Mouse (Mus musculus): ENCODE measurements around the gene Sim2. TPM values are rescaled to one million over a fixed set of nuclear protein-coding genes. Genes with fewer than 3 reads are reported as not detected.

Sim2 gene
- polyA plus RNA-seq, 1 experiment from 2014 or later: not detected

- TF ChIP-seq EP300 (IDR thresholded peaks at IDR 0.05) (no peak), CTCF (IDR thresholded peaks at IDR 0.05) (no peak)
- Histone ChIP-seq H3K9ac (replicated peaks; ENCODE audit: low read depth) (no peak overlapping the region), H3K4me1 (ENCODE audit: insufficient read depth, low read depth, low read length) (peaks cover 12% of the 10 kb centered on the region; the same call in 1 of the 2 replicates), H3K4me3 (ENCODE audit: low read depth, low read length) (no peak overlapping the region), H3K36me3 (ENCODE audit: insufficient read depth, low read length) (no peaks in the 10 kb centered on the region), H3K4me2 (replicated peaks; ENCODE audit: low read depth, low read length) (no peak overlapping the region), H3K9me3 (ENCODE audit: low read length) (no peaks in the 10 kb centered on the region), H3K27me3 (replicated peaks; ENCODE audit: insufficient read depth, low read length) (peaks cover 96% of the 10 kb centered on the region), H3K27ac (ENCODE audit: low read length) (no peak overlapping the region)
- 9% methylated on average over 16 of the region's 16 CpGs for whole genome bisulfite sequencing
- DNase-seq (ENCODE audit: low spot score) (no peak), ATAC-seq (no peak)
Observed at GRCm38 (mm10) chr16:94087570-94088225, 3.0 kb downstream of the Sim2 start.

GRCm38 (mm10) chr16:94088226-94088748, 3.6 kb downstream of the Sim2 start:
- DNase-seq (ENCODE audit: low spot score) (no peak), ATAC-seq (no peak)
- H3K36me3 ChIP-seq (ENCODE audit: insufficient read depth, low read length): no peaks in the 10 kb centered on the region
- H3K27me3 ChIP-seq (replicated peaks; ENCODE audit: insufficient read depth, low read length): peaks cover 96% of the 10 kb centered on the region
- 6% methylated on average over 11 of the region's 11 CpGs for WGBS
- no peak overlapping the region for H3K27ac ChIP-seq (ENCODE audit: low read length)
- H3K4me2 ChIP-seq (replicated peaks; ENCODE audit: low read depth, low read length): no peak overlapping the region
- TF ChIP-seq CTCF (IDR thresholded peaks at IDR 0.05): no peak
- no peak for TF ChIP-seq EP300 (IDR thresholded peaks at IDR 0.05)
- no peak overlapping the region for H3K4me3 ChIP-seq (ENCODE audit: low read depth, low read length)
- H3K4me1 ChIP-seq (ENCODE audit: insufficient read depth, low read depth, low read length): peaks cover 12% of the 10 kb centered on the region; the same call in 1 of the 2 replicates
- no peak overlapping the region for H3K9ac ChIP-seq (replicated peaks; ENCODE audit: low read depth)
- H3K9me3 ChIP-seq (ENCODE audit: low read length): no peaks in the 10 kb centered on the region

DNA sequence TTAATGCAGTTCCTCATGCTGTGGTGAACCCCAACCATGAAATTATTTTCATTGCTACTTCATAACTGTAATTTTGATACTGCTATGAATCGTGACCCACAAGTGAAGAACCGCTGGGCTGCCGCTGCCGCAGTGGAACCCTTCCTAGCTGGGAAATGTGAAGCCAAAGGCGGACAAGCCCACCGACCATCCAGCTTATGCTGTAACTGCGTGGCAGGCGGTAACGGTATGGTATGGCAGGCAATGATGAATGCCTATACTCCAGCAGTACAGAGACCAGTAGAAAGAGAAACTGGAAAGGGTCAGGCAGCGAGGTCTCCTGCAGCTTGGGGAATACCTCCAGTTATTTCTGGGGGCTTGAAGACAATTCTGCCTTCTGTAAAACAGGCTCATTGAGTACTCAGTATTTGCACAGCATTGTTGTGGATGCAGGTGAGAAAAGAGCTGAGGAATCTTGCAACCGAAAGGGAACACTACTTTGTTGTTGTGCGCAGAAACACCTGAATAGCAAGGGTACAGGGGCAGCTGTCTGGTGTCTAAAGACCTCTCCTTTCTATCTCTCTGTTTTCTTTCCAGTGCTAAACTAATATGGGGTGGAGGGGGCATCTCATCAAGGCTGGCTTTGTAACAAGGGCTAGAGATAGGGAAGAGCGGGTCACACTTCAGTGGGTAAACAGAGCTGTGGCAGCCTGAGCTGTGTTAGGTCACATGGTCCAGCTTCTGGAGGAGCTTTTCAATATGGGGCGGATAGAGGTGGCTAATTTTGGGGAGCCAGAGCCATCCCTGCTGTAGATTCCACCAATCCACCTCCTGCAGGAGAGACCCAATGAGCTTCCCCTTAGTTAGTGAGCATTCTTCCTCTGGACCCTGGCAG, 4.3 kb downstream of the Sim2 start:
- ATAC-seq (no peak), DNase-seq (ENCODE audit: low spot score) (no peak)
- WGBS: 9% methylated on average over 14 of the region's 14 CpGs
- no peak for TF ChIP-seq EP300 (IDR thresholded peaks at IDR 0.05)
- TF ChIP-seq CTCF (IDR thresholded peaks at IDR 0.05): no peak
- Histone ChIP-seq H3K27me3 (replicated peaks; ENCODE audit: insufficient read depth, low read length) (peaks cover 95% of the 10 kb centered on the region), H3K36me3 (ENCODE audit: insufficient read depth, low read length) (no peaks in the 10 kb centered on the region), H3K4me2 (replicated peaks; ENCODE audit: low read depth, low read length) (no peak overlapping the region), H3K27ac (ENCODE audit: low read length) (no peak overlapping the region), H3K9me3 (ENCODE audit: low read length) (no peaks in the 10 kb centered on the region), H3K9ac (replicated peaks; ENCODE audit: low read depth) (no peak overlapping the region), H3K4me1 (ENCODE audit: insufficient read depth, low read depth, low read length) (peaks cover 12% of the 10 kb centered on the region; the same call in 1 of the 2 replicates), H3K4me3 (ENCODE audit: low read depth, low read length) (no peak overlapping the region)

GRCm38 (mm10) chr16:94092511-94093150, 7.9 kb downstream of the Sim2 start:
- Histone ChIP-seq H3K4me3 (ENCODE audit: low read depth, low read length) (no peak overlapping the region), H3K27ac (ENCODE audit: low read length) (no peak overlapping the region), H3K4me2 (replicated peaks; ENCODE audit: low read depth, low read length) (no peak overlapping the region), H3K36me3 (ENCODE audit: insufficient read depth, low read length) (no peaks in the 10 kb centered on the region), H3K27me3 (replicated peaks; ENCODE audit: insufficient read depth, low read length) (peaks cover 88% of the 10 kb centered on the region), H3K9me3 (ENCODE audit: low read length) (no peaks in the 10 kb centered on the region), H3K9ac (replicated peaks; ENCODE audit: low read depth) (no peak overlapping the region), H3K4me1 (ENCODE audit: insufficient read depth, low read depth, low read length) (no peaks in the 10 kb centered on the region)
- 4% methylated on average over 12 of the region's 12 CpGs for whole genome bisulfite sequencing
- TF ChIP-seq EP300 (IDR thresholded peaks at IDR 0.05) (no peak), CTCF (IDR thresholded peaks at IDR 0.05) (no peak)
- DNase-seq (ENCODE audit: low spot score) (no peak), ATAC-seq (no peak)

DNA sequence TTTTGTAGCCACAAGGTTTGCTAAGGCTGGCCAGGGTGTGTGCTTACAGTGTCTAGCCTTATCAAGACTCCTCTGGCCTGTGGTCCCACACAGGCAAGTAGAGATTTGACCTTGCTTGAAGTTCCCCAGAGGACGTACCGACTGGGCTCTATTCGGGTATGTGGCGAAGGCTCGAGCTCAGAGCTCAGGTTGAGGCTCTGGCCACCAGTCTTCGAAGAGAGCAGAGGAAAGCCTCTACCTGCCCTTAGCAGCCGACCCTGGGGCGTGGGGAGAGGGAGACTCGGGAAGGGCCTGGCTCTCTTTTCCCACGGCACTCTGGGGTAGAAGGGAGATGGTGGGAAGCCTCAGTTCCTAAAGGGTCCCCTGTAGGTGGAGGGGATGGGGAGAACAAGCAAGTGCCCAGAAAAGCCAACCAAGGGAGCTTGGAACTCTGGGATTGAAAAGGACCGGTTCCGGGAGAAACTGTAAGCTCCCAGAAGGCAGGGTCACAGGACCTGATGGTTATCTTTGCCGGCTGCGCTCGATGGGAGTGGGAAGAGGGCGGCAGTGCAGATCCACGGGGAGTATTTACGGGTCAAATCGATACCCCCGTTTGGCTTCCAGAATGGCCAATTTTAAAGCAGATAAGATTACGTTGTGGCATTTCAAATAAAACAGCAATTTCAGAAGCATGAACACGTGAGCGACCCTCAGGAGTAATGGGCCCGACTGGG, 8.6 kb downstream of the Sim2 start:
- Histone ChIP-seq H3K9ac (replicated peaks; ENCODE audit: low read depth) (no peak overlapping the region), H3K4me3 (ENCODE audit: low read depth, low read length) (no peak overlapping the region), H3K36me3 (ENCODE audit: insufficient read depth, low read length) (no peaks in the 10 kb centered on the region), H3K4me1 (ENCODE audit: insufficient read depth, low read depth, low read length) (no peaks in the 10 kb centered on the region), H3K27ac (ENCODE audit: low read length) (no peak overlapping the region), H3K4me2 (replicated peaks; ENCODE audit: low read depth, low read length) (no peak overlapping the region), H3K9me3 (ENCODE audit: low read length) (no peaks in the 10 kb centered on the region), H3K27me3 (replicated peaks; ENCODE audit: insufficient read depth, low read length) (peaks cover 88% of the 10 kb centered on the region)
- TF ChIP-seq CTCF (IDR thresholded peaks at IDR 0.05) (no peak), EP300 (IDR thresholded peaks at IDR 0.05) (no peak)
- WGBS: 3% methylated on average over 24 of the region's 24 CpGs
- DNase-seq (ENCODE audit: low spot score): no peak
- ATAC-seq: no peak
